Mouse (Mus musculus): ENCODE data around the gene Asb7.

- TF ChIP-seq POLR2A (IDR thresholded peaks at IDR 0.05; ENCODE audit: low read depth, low read length) (no peak), CTCF (IDR thresholded peaks at IDR 0.05; ENCODE audit: extremely low read depth, insufficient read depth, insufficient read length, insufficient replicate concordance) (no peak)
Measured at GRCm38 (mm10) chr7:66645736-66646135, 43.7 kb downstream of the Asb7 start.

Measured in spleen, adult 2 months (tissue).